Mouse (Mus musculus): ENCODE measurements at regions not wholly inside any gene's neighbourhood (a gene's known extent, or its start where the extent isn't known, plus 50 kb on each side); places are given as distances from the start of the nearest gene placed in this dataset.
A peak's percentile ranks its signal among the peaks of the same experiment; 100 is the strongest.
"Not testable (repeated sequence)": the region's sequence is repeated elsewhere in the genome, so short reads cannot be mapped to it uniquely, and the experiment has no call there.

DNA sequence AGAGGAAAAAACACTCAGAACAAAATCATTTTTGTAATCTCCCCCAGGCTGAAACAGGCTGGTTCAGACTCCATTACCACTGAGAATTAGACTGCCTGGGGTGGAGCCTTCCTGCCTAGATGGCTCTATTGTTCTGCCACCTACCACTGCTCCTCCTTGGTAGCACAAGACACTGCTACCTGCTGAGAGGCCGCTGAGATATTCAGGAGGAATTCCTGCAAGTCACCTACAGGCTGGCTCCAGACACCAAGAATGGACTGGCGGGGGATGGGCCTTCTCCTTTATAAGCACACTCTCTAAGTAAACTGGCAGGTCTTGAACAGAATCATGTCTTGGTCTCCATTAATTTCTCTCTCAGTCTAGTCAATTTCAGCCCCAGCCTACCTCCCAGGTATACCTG lies 3289.4 kb downstream of the Gm37988 start:
- Histone ChIP-seq H3K4me3 (ENCODE audit: low read depth, low read length) (no peak overlapping the region), H3K36me3 (ENCODE audit: control insufficient read depth, insufficient read depth, low read length) (no peaks in the 10 kb centered on the region), H3K27me3 (ENCODE audit: control insufficient read depth, insufficient read depth, low read length) (no peaks in the 10 kb centered on the region), H3K9me3 (ENCODE audit: control insufficient read depth, low read length) (no peaks in the 10 kb centered on the region), H3K4me1 (replicated peaks; ENCODE audit: control insufficient read depth, insufficient read depth) (no peaks in the 10 kb centered on the region), H3K4me2 (replicated peaks; ENCODE audit: low read depth) (no peak overlapping the region), H3K27ac (replicated peaks) (no peak overlapping the region), H3K9ac (ENCODE audit: low read length) (no peak overlapping the region)
- DNase-seq (ENCODE audit: low spot score) (no peak), ATAC-seq (ENCODE audit: low FRiP score, low TSS enrichment) (no peak)
- WGBS, result 80% methylated on average over 2 of the region's 2 CpGs
- no peak for TF ChIP-seq EP300 (optimal IDR thresholded peaks at IDR 0.05)
- no peak for TF ChIP-seq CTCF (IDR thresholded peaks at IDR 0.05; ENCODE audit: low read depth)

GRCm38 (mm10) chr1:8123021-8123420 lies 3290.9 kb upstream of the A830018L16Rik start:
- not testable (repeated sequence) for H3K9ac ChIP-seq (ENCODE audit: low read length); H3K27ac ChIP-seq (replicated peaks); H3K4me3 ChIP-seq (ENCODE audit: low read depth, low read length); H3K27me3 ChIP-seq (ENCODE audit: control insufficient read depth, insufficient read depth, low read length); ATAC-seq (ENCODE audit: low FRiP score, low TSS enrichment); H3K9me3 ChIP-seq (ENCODE audit: control insufficient read depth, low read length); H3K4me1 ChIP-seq (replicated peaks; ENCODE audit: control insufficient read depth, insufficient read depth); H3K4me2 ChIP-seq (replicated peaks; ENCODE audit: low read depth); H3K36me3 ChIP-seq (ENCODE audit: control insufficient read depth, insufficient read depth, low read length)
- WGBS, result 35% methylated on average over 8 of the region's 8 CpGs
- peak; percentile 52 for DNase-seq (ENCODE audit: low spot score)

- H3K4me2 ChIP-seq (replicated peaks; ENCODE audit: low read depth); H3K27me3 ChIP-seq (ENCODE audit: control insufficient read depth, insufficient read depth, low read length); H3K4me3 ChIP-seq (ENCODE audit: low read depth, low read length); ATAC-seq (ENCODE audit: low FRiP score, low TSS enrichment); H3K9ac ChIP-seq (ENCODE audit: low read length); DNase-seq (ENCODE audit: low spot score); H3K27ac ChIP-seq (replicated peaks); H3K4me1 ChIP-seq (replicated peaks; ENCODE audit: control insufficient read depth, insufficient read depth); H3K9me3 ChIP-seq (ENCODE audit: control insufficient read depth, low read length); H3K36me3 ChIP-seq (ENCODE audit: control insufficient read depth, insufficient read depth, low read length): not testable (repeated sequence)
- 68% methylated on average over 3 of the region's 3 CpGs for WGBS
Observed at GRCm38 (mm10) chr1:8134434-8135433, 3279.2 kb upstream of the A830018L16Rik start.

GRCm38 (mm10) chr1:8142583-8142982 lies 3271.3 kb upstream of the A830018L16Rik start:
- no peak for TF ChIP-seq CTCF (IDR thresholded peaks at IDR 0.05; ENCODE audit: low read depth)
- no peak for TF ChIP-seq EP300 (optimal IDR thresholded peaks at IDR 0.05)
- DNase-seq (ENCODE audit: low spot score) (no peak), ATAC-seq (ENCODE audit: low FRiP score, low TSS enrichment) (no peak)
- H3K4me1 ChIP-seq (replicated peaks; ENCODE audit: control insufficient read depth, insufficient read depth), result no peaks in the 10 kb centered on the region
- 76% methylated on average over 4 of the region's 4 CpGs for WGBS
- no peak overlapping the region for H3K4me2 ChIP-seq (replicated peaks; ENCODE audit: low read depth)
- no peaks in the 10 kb centered on the region for H3K27me3 ChIP-seq (ENCODE audit: control insufficient read depth, insufficient read depth, low read length)
- no peaks in the 10 kb centered on the region for H3K36me3 ChIP-seq (ENCODE audit: control insufficient read depth, insufficient read depth, low read length)
- no peak overlapping the region for H3K27ac ChIP-seq (replicated peaks)
- H3K9ac ChIP-seq (ENCODE audit: low read length), result no peak overlapping the region
- no peaks in the 10 kb centered on the region for H3K9me3 ChIP-seq (ENCODE audit: control insufficient read depth, low read length)
- no peak overlapping the region for H3K4me3 ChIP-seq (ENCODE audit: low read depth, low read length)

DNA sequence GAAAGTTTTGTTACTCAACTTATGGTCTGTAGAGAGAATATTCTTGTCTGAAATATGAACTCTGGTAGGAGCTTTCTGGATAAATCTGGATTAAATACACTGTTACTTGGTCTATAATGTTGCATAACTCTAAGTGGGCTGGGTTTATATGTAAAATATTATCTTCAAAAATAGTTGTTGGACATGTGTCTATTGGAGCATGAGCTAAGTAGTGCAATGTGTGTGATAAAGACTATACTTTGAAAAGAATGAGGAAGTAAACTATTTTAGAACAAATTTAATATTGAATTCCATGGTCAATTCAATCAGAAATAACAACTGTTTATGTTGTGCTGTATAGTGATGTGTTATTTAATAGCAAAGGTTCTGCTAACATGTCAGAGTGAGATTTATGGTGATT lies 3240.7 kb upstream of the A830018L16Rik start:
- H3K9me3 ChIP-seq (ENCODE audit: control insufficient read depth, low read length), result no peaks in the 10 kb centered on the region
- H3K27ac ChIP-seq (replicated peaks), result no peak overlapping the region
- ATAC-seq (ENCODE audit: low FRiP score, low TSS enrichment) (no peak), DNase-seq (ENCODE audit: low spot score) (no peak)
- H3K4me2 ChIP-seq (replicated peaks; ENCODE audit: low read depth), result no peak overlapping the region
- H3K4me1 ChIP-seq (replicated peaks; ENCODE audit: control insufficient read depth, insufficient read depth), result no peaks in the 10 kb centered on the region
- TF ChIP-seq CTCF (IDR thresholded peaks at IDR 0.05; ENCODE audit: low read depth), result no peak
- no peak overlapping the region for H3K9ac ChIP-seq (ENCODE audit: low read length)
- no peaks in the 10 kb centered on the region for H3K36me3 ChIP-seq (ENCODE audit: control insufficient read depth, insufficient read depth, low read length)
- H3K27me3 ChIP-seq (ENCODE audit: control insufficient read depth, insufficient read depth, low read length), result no peaks in the 10 kb centered on the region
- no peak overlapping the region for H3K4me3 ChIP-seq (ENCODE audit: low read depth, low read length)

Measured in stomach, postnatal 0 days (tissue).